Mouse (Mus musculus): ENCODE measurements around the gene Adgrb3.
A peak's percentile ranks its signal among the peaks of the same experiment; 100 is the strongest.

Adgrb3 gene

GRCm38 (mm10) chr1:25355486-25355885 lies 474.0 kb downstream of the Adgrb3 start:
- peak; percentile 92 for ATAC-seq (ENCODE audit: insufficient number of reproducible peaks, low FRiP score, low TSS enrichment)

GRCm38 (mm10) chr1:25344876-25345275 lies 484.6 kb downstream of the Adgrb3 start:
- ATAC-seq (ENCODE audit: insufficient number of reproducible peaks, low FRiP score, low TSS enrichment): no peak

- ATAC-seq (ENCODE audit: insufficient number of reproducible peaks, low FRiP score, low TSS enrichment): peak; percentile 31; the same call in 1 of the 2 replicates
These were observed 504.1 kb downstream of the Adgrb3 start for GRCm38 (mm10) chr1:25325406-25325805.

GRCm38 (mm10) chr1:25317142-25317541 lies 512.4 kb downstream of the Adgrb3 start:
- ATAC-seq (ENCODE audit: insufficient number of reproducible peaks, low FRiP score, low TSS enrichment): no peak

GRCm38 (mm10) chr1:25312344-25312743 lies 517.2 kb downstream of the Adgrb3 start:
- no peak for ATAC-seq (ENCODE audit: insufficient number of reproducible peaks, low FRiP score, low TSS enrichment)

- no peak for ATAC-seq (ENCODE audit: insufficient number of reproducible peaks, low FRiP score, low TSS enrichment)
These were observed 519.4 kb downstream of the Adgrb3 start for GRCm38 (mm10) chr1:25310066-25310465.

GRCm38 (mm10) chr1:25281471-25281870 lies 548.0 kb downstream of the Adgrb3 start:
- peak; percentile 86 for ATAC-seq (ENCODE audit: insufficient number of reproducible peaks, low FRiP score, low TSS enrichment)

- ATAC-seq (ENCODE audit: insufficient number of reproducible peaks, low FRiP score, low TSS enrichment): no peak
These were observed 578.9 kb downstream of the Adgrb3 start for GRCm38 (mm10) chr1:25250562-25250961.

DNA sequence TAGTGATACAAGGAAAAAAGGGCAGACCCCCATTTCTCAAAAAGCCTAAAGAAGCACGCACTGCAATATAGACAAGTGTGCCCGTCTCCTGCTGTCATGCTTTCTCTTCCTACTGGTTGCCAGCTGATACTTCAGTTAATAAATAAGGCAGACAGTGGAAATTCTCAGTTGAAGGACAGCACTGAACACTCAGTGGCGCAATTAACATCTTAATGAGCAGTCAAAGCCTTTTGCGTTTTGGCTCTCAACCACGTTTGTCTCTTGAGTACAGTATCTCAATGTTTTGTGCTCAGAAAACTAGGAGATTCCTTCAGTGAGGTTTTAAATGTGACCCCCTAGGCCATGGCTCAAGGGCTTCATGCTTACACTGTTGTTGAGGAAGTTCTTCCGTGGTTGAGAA lies 587.1 kb downstream of the Adgrb3 start:
- ATAC-seq (ENCODE audit: insufficient number of reproducible peaks, low FRiP score, low TSS enrichment): no peak

- peak; percentile 65; the same call in 1 of the 2 replicates for ATAC-seq (ENCODE audit: insufficient number of reproducible peaks, low FRiP score, low TSS enrichment)
These were observed 600.2 kb downstream of the Adgrb3 start for GRCm38 (mm10) chr1:25229245-25229750.

GRCm38 (mm10) chr1:25228381-25229244 lies 600.9 kb downstream of the Adgrb3 start:
- ATAC-seq (ENCODE audit: insufficient number of reproducible peaks, low FRiP score, low TSS enrichment): peak; percentile 85

DNA sequence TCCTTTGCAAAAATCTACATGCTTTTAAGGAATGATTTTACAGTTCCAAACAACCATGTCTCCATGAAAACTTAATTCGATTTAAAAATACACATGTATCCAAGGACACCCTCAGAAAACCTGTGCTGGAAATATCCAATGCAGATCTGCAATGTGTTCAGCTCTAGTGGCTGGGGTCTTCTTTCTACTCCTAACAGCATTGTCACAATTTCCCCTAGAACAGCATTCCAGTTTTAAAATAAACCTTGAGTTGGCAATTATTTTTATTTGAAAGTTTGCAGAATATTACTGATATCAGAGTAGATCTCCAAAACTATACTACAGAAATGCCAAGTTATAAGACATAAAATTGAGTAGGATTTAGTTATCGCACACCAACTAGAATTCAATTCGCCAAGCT lies 601.6 kb downstream of the Adgrb3 start:
- ATAC-seq (ENCODE audit: insufficient number of reproducible peaks, low FRiP score, low TSS enrichment): no peak

GRCm38 (mm10) chr1:25204636-25205035 lies 624.9 kb downstream of the Adgrb3 start:
- no peak for ATAC-seq (ENCODE audit: insufficient number of reproducible peaks, low FRiP score, low TSS enrichment)

GRCm38 (mm10) chr1:25199392-25199791 lies 630.1 kb downstream of the Adgrb3 start:
- no peak for ATAC-seq (ENCODE audit: insufficient number of reproducible peaks, low FRiP score, low TSS enrichment)

- no peak for ATAC-seq (ENCODE audit: insufficient number of reproducible peaks, low FRiP score, low TSS enrichment)
These were observed 637.5 kb downstream of the Adgrb3 start for GRCm38 (mm10) chr1:25191986-25192385.

DNA sequence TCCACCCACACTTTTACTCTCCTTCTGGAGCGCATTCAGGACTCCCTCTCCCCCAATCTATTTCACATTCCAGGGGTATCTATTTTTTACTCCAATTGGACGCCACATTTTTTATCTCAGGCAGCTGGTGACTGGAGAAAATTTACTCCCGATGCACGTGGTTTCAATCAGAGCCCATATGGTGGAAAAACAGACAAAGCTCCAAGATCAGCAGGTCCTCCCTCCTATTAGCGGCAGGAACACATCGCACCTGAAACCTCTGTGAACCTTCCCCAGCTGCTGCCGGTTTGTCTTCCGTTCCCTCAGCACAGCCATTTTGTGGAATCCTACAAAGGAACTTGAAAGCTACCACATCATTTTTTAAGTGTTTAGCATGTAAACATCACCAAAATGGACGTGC lies 640.2 kb downstream of the Adgrb3 start:
- ATAC-seq (ENCODE audit: insufficient number of reproducible peaks, low FRiP score, low TSS enrichment): no peak; the same call in 1 of the 2 replicates

DNA sequence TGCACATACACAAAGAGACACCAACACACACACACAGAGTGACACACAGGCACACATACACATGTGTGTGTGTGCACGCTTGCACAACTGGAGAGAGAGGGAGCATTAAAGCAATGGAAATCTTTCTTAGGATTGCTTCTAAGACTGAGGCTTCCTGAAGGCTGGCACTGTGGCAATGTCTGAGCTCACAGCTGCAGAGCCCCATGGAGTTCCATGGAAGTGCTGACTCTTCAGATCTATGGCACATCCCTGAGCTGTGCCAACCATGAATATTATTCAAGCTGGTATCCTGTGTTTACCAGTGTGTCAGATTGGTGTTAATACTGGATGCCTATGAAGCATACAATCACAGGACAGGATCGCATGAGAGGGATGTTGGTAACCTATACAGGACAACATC lies 643.6 kb downstream of the Adgrb3 start:
- ATAC-seq (ENCODE audit: insufficient number of reproducible peaks, low FRiP score, low TSS enrichment): no peak

GRCm38 (mm10) chr1:25181881-25182280 lies 647.6 kb downstream of the Adgrb3 start:
- no peak for ATAC-seq (ENCODE audit: insufficient number of reproducible peaks, low FRiP score, low TSS enrichment)

DNA sequence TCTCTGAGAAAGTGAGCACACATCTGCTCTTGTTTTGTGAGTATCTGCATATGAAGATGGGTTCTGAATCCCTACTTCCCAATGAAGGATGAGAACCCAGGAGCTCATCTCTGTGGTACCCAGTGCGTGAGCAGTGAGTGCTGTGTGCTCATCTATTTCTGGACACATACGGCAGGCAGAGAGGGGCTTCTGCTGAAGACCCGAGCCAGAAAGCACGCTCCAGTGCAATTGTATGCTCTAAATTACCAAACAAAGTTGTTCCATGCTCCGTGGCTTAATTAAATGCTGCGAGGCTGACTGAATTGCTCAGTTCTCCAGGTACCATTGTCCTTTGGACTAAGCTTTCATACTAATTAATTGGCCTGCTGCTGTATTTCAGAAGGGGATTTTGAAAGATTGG lies 648.9 kb downstream of the Adgrb3 start:
- ATAC-seq (ENCODE audit: insufficient number of reproducible peaks, low FRiP score, low TSS enrichment): 0 out of 2 replicates have a peak, but pooled peaks have one; percentile 16

- peak; percentile 74; the same call in 1 of the 2 replicates for ATAC-seq (ENCODE audit: insufficient number of reproducible peaks, low FRiP score, low TSS enrichment)
These were observed 649.5 kb downstream of the Adgrb3 start for GRCm38 (mm10) chr1:25179860-25180582.

Measured in cerebellum, adult (tissue).